Mouse (Mus musculus) hindbrain, embryonic 16.5 days (tissue): ENCODE measurements around the gene Ncapd3. TPM values are rescaled to one million over a fixed set of nuclear protein-coding genes. Genes with fewer than 3 reads are reported as not detected.
A peak's percentile ranks its signal among the peaks of the same experiment; 100 is the strongest.

ENCODE experiments used
- ATAC-seq: fragments of 200-750 bp; cut with Nextera tagmentation; 2 replicates; pipeline ENCODE4 v1.8.0; 2017; ENCODE audit warnings: moderate TSS enrichment, moderate library complexity
- H3K27ac ChIP-seq: fragments of 300-500 bp; sonication (generic); 2 replicates; pipeline ENCODE4 v1.5.1; 2014; ENCODE audit warnings: low read depth, mild to moderate bottlenecking, control low read depth, low read length, moderate library complexity
- H3K27me3 ChIP-seq: fragments of 300-500 bp; sonication (generic); replicated peaks from 2 replicates; pipeline ENCODE4 v1.6.1; 2014; ENCODE audit warnings: low read length; ENCODE audit not compliant: control insufficient read depth, insufficient read depth
- H3K36me3 ChIP-seq: fragments of 300-500 bp; sonication (generic); 2 replicates; pipeline ENCODE4 v1.6.1; 2014; ENCODE audit warnings: mild to moderate bottlenecking, low read length, moderate library complexity, mixed read lengths; ENCODE audit not compliant: control insufficient read depth, insufficient read depth
- H3K4me1 ChIP-seq: fragments of 300-500 bp; sonication (generic); 2 replicates; pipeline ENCODE4 v1.6.1; 2014; ENCODE audit warnings: low read depth, low read length; ENCODE audit not compliant: control insufficient read depth, insufficient read depth
- H3K4me2 ChIP-seq: fragments of 300-500 bp; sonication (generic); 2 replicates; pipeline ENCODE4 v1.6.1; 2014; ENCODE audit warnings: mild to moderate bottlenecking, low read length, control low read depth, moderate library complexity
- H3K4me3 ChIP-seq: fragments of 300-500 bp; sonication (generic); 2 replicates; pipeline ENCODE4 v1.5.1; 2014; ENCODE audit warnings: mild to moderate bottlenecking, low read length, control low read depth, moderate library complexity
- H3K9ac ChIP-seq: fragments of 300-500 bp; sonication (generic); 2 replicates; pipeline ENCODE4 v1.6.1; 2014; ENCODE audit warnings: low read depth, mild to moderate bottlenecking, control low read depth, low read length, moderate library complexity
- H3K9me3 ChIP-seq: fragments of 300-500 bp; sonication (generic); 2 replicates; pipeline ENCODE4 v1.6.1; 2014; ENCODE audit warnings: mild to moderate bottlenecking, low read length, moderate library complexity; ENCODE audit not compliant: control insufficient read depth
- whole genome bisulfite sequencing: fragments of 180-500 bp; shearing (Covaris S2); extraction: QIAGEN DNeasy Blood & Tissue Kit; methylation state at CpG from one replicate; pipeline ENCODE4 v1.1.7; 2014; 5-methylcytosine and 5-hydroxymethylcytosine counted together
- polyA plus RNA-seq: library from polyadenylated mRNA; unstranded; fragments of >200 nt; fragmentation: Nextera tagmentation; extraction: Ambion mirVana; gene quantifications from 2 replicates; pipeline ENCODE4 v1.2.1, GENCODE M21; 2015

The Ncapd3 gene
- polyA plus RNA-seq, 1 experiment from 2014 or later: 11.6 TPM

- no peak overlapping the region for H3K27ac ChIP-seq
- H3K9ac ChIP-seq: no peak overlapping the region
- 95% methylated on average over 5 of the region's 5 CpGs for WGBS
- no peak overlapping the region for H3K4me2 ChIP-seq
- no peaks in the 10 kb centered on the region for H3K27me3 ChIP-seq
- ATAC-seq: no peak
- no peaks in the 10 kb centered on the region for H3K9me3 ChIP-seq
- peaks cover 41% of the 10 kb centered on the region for H3K36me3 ChIP-seq
- no peaks in the 10 kb centered on the region for H3K4me1 ChIP-seq
- no peak overlapping the region for H3K4me3 ChIP-seq
These were observed 56.3 kb downstream of the Ncapd3 start for GRCm38 (mm10) chr9:27086256-27086655.

- ATAC-seq: no peak
- 96% methylated on average over 3 of the region's 3 CpGs for WGBS
These were observed 57.4 kb downstream of the Ncapd3 start for GRCm38 (mm10) chr9:27087402-27087801.

GRCm38 (mm10) chr9:27090134-27090533 lies 60.2 kb downstream of the Ncapd3 start:
- H3K9ac ChIP-seq: no peak overlapping the region
- H3K9me3 ChIP-seq: no peaks in the 10 kb centered on the region
- no peak overlapping the region for H3K4me2 ChIP-seq
- no peak overlapping the region for H3K27ac ChIP-seq
- H3K36me3 ChIP-seq: peaks cover 29% of the 10 kb centered on the region
- no peak overlapping the region for H3K4me3 ChIP-seq
- no peak for ATAC-seq
- H3K4me1 ChIP-seq: no peaks in the 10 kb centered on the region
- no peaks in the 10 kb centered on the region for H3K27me3 ChIP-seq
- 73% methylated on average over 1 of the region's 1 CpGs for WGBS

More at GRCm38 (mm10) chr9:27087402-27087801, 57.4 kb downstream of the Ncapd3 start:
- Histone ChIP-seq H3K27me3 (no peaks in the 10 kb centered on the region), H3K4me2 (no peak overlapping the region), H3K9me3 (no peaks in the 10 kb centered on the region), H3K4me3 (no peak overlapping the region), H3K9ac (no peak overlapping the region), H3K36me3 (peaks cover 38% of the 10 kb centered on the region), H3K4me1 (no peaks in the 10 kb centered on the region), H3K27ac (no peak overlapping the region)

GRCm38 (mm10) chr9:27090801-27091775 lies 61.1 kb downstream of the Ncapd3 start:
- no peak overlapping the region for H3K27ac ChIP-seq
- 82% methylated on average over 13 of the region's 13 CpGs for WGBS
- H3K27me3 ChIP-seq: no peaks in the 10 kb centered on the region
- H3K36me3 ChIP-seq: peaks cover 36% of the 10 kb centered on the region
- H3K4me1 ChIP-seq: no peaks in the 10 kb centered on the region
- H3K4me2 ChIP-seq: no peak overlapping the region
- no peak overlapping the region for H3K9ac ChIP-seq
- no peaks in the 10 kb centered on the region for H3K9me3 ChIP-seq
- ATAC-seq: peak; percentile 60; the same call in 1 of the 2 replicates
- H3K4me3 ChIP-seq: no peak overlapping the region

GRCm38 (mm10) chr9:27092916-27093315 lies 62.9 kb downstream of the Ncapd3 start:
- Histone ChIP-seq H3K36me3 (peaks cover 36% of the 10 kb centered on the region), H3K9ac (no peak overlapping the region), H3K4me1 (no peaks in the 10 kb centered on the region), H3K4me2 (no peak overlapping the region), H3K4me3 (no peak overlapping the region), H3K9me3 (no peaks in the 10 kb centered on the region), H3K27ac (no peak overlapping the region), H3K27me3 (no peaks in the 10 kb centered on the region)
- 87% methylated on average over 6 of the region's 6 CpGs for WGBS
- peak; percentile 11; the same call in 1 of the 2 replicates for ATAC-seq

- no peak overlapping the region for H3K4me2 ChIP-seq
- no peak for ATAC-seq
These were observed 68.1 kb downstream of the Ncapd3 start for GRCm38 (mm10) chr9:27098092-27098491.

GRCm38 (mm10) chr9:27098557-27098956 lies 68.6 kb downstream of the Ncapd3 start:
- Histone ChIP-seq H3K4me3 (no peak overlapping the region), H3K4me2 (no peak overlapping the region), H3K9me3 (no peaks in the 10 kb centered on the region), H3K36me3 (peaks cover 33% of the 10 kb centered on the region), H3K27me3 (no peaks in the 10 kb centered on the region), H3K27ac (no peak overlapping the region), H3K4me1 (no peaks in the 10 kb centered on the region), H3K9ac (no peak overlapping the region)
- WGBS: 85% methylated on average over 8 of the region's 8 CpGs
- no peak for ATAC-seq

More at GRCm38 (mm10) chr9:27098092-27098491, 68.1 kb downstream of the Ncapd3 start:
- 33% methylated on average over 4 of the region's 4 CpGs for WGBS
- Histone ChIP-seq H3K4me3 (no peak overlapping the region), H3K4me1 (no peaks in the 10 kb centered on the region), H3K36me3 (peaks cover 31% of the 10 kb centered on the region), H3K9me3 (no peaks in the 10 kb centered on the region), H3K9ac (no peak overlapping the region), H3K27me3 (no peaks in the 10 kb centered on the region), H3K27ac (no peak overlapping the region)

- 91% methylated on average over 4 of the region's 4 CpGs for WGBS
- Histone ChIP-seq H3K27ac (no peak overlapping the region), H3K4me2 (no peak overlapping the region), H3K9ac (no peak overlapping the region), H3K9me3 (no peaks in the 10 kb centered on the region), H3K27me3 (no peaks in the 10 kb centered on the region), H3K4me3 (no peak overlapping the region), H3K4me1 (no peaks in the 10 kb centered on the region), H3K36me3 (peaks cover 33% of the 10 kb centered on the region)
- no peak for ATAC-seq
These were observed 69.5 kb downstream of the Ncapd3 start for GRCm38 (mm10) chr9:27099474-27099873.

GRCm38 (mm10) chr9:27101466-27101865 lies 71.5 kb downstream of the Ncapd3 start:
- 96% methylated on average over 6 of the region's 6 CpGs for WGBS
- Histone ChIP-seq H3K9me3 (no peaks in the 10 kb centered on the region), H3K36me3 (peaks cover 25% of the 10 kb centered on the region), H3K27ac (no peak overlapping the region), H3K4me3 (no peak overlapping the region), H3K9ac (no peak overlapping the region), H3K4me1 (no peaks in the 10 kb centered on the region), H3K4me2 (no peak overlapping the region), H3K27me3 (no peaks in the 10 kb centered on the region)
- no peak for ATAC-seq
